Mouse (Mus musculus) E14TG2a.4 (cell line): Measurements from ENCODE around the gene Celf2.

Experiments
- CTCF ChIP-seq: conservative IDR thresholded peaks from 2 replicates; pipeline ENCODE4 v1.5.1; 2014; ENCODE audit warnings: low read length
- NANOG ChIP-seq: IDR thresholded peaks from 2 replicates; pipeline ENCODE4 v1.6.1; 2014; ENCODE audit warnings: borderline replicate concordance, low read length, mixed read lengths
- POU5F1 ChIP-seq: IDR thresholded peaks from 2 replicates; pipeline ENCODE4 v1.6.1; 2014; ENCODE audit warnings: low read length, borderline replicate concordance

- TF ChIP-seq CTCF (no peak), NANOG (no peak), POU5F1 (no peak)
Measured at GRCm38 (mm10) chr2:7234587-7234986, 274.8 kb downstream of the Celf2 start.
